Mouse (Mus musculus) small intestine, adult 2 months (tissue): Measurements from ENCODE around the gene Sept8.

ENCODE experiments used
- CTCF ChIP-seq: fragments of 200-500 bp; IDR thresholded peaks from 2 replicates; pipeline ENCODE4 v1.5.1; 2012; ENCODE audit warnings: low read depth, mild to moderate bottlenecking, control low read depth, inconsistent platforms, low read length, moderate library complexity, mixed read lengths; ENCODE audit not compliant: insufficient replicate concordance, insufficient read length; ENCODE audit errors: extremely low read depth
- POLR2A ChIP-seq: fragments of 200-500 bp; IDR thresholded peaks from 2 replicates; pipeline ENCODE4 v1.6.1; 2012; ENCODE audit warnings: low read depth, mild to moderate bottlenecking, control low read depth, inconsistent platforms, low read length, moderate library complexity

DNA sequence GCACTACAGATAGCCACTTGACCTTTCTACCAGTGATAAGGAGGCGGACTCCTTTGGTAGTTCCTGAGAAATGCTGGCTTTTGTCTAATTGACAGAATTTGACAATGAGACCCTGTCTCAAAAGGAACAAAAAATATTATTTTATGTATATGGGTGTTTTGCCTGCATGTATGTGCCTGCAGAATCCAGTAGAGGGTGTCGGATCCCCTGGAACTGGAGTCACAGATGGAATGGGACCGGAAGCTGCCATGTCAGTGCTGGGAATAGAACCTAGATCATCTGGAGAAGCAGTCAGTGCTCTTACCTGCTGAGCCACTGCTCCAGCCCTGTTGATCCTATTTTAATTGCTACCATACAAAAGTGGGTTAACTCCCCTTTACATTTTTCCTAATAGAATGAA is 46.3 kb upstream of the Sept8 start:
- TF ChIP-seq CTCF (no peak), POLR2A (no peak)
